Mouse (Mus musculus): Measurements from ENCODE around the gene Cux1. TPM values are rescaled to one million over a fixed set of nuclear protein-coding genes. Genes with fewer than 3 reads are reported as not detected.
A peak's percentile ranks its signal among the peaks of the same experiment; 100 is the strongest.

Cux1 gene
- polyA plus RNA-seq, 1 experiment from 2014 or later, result 109 TPM

GRCm38 (mm10) chr5:136210549-136210948 lies 356.7 kb downstream of the Cux1 start:
- H3K4me1 ChIP-seq (ENCODE audit: control insufficient read depth, insufficient read depth, low read length), result no peaks in the 10 kb centered on the region
- H3K36me3 ChIP-seq (ENCODE audit: control insufficient read depth, insufficient read depth, low read length), result no peaks in the 10 kb centered on the region
- H3K27ac ChIP-seq (ENCODE audit: low read depth, low read length), result no peak overlapping the region
- ATAC-seq (ENCODE audit: insufficient read depth, low FRiP score, low TSS enrichment) (no peak), DNase-seq (ENCODE audit: low spot score) (no peak)
- no peaks in the 10 kb centered on the region for H3K27me3 ChIP-seq (ENCODE audit: control insufficient read depth, insufficient read depth, low read length)
- 82% methylated on average over 5 of the region's 5 CpGs for WGBS
- H3K4me2 ChIP-seq (ENCODE audit: low read depth), result no peak overlapping the region
- no peak overlapping the region for H3K9ac ChIP-seq (ENCODE audit: low read length)
- H3K9me3 ChIP-seq (ENCODE audit: control insufficient read depth, low read length), result no peaks in the 10 kb centered on the region
- H3K4me3 ChIP-seq (ENCODE audit: low read depth, low read length), result no peak overlapping the region

- Histone ChIP-seq H3K36me3 (ENCODE audit: control insufficient read depth, insufficient read depth, low read length) (peaks cover under 1% of the 10 kb centered on the region; the same call in 1 of the 2 replicates), H3K4me1 (ENCODE audit: control insufficient read depth, insufficient read depth, low read length) (peaks cover 6% of the 10 kb centered on the region), H3K4me2 (ENCODE audit: low read depth) (no peak overlapping the region), H3K9ac (ENCODE audit: low read length) (no peak overlapping the region), H3K9me3 (ENCODE audit: control insufficient read depth, low read length) (no peaks in the 10 kb centered on the region), H3K4me3 (ENCODE audit: low read depth, low read length) (no peak overlapping the region), H3K27ac (ENCODE audit: low read depth, low read length) (no peak overlapping the region), H3K27me3 (ENCODE audit: control insufficient read depth, insufficient read depth, low read length) (no peaks in the 10 kb centered on the region)
- DNase-seq (ENCODE audit: low spot score) (peak; percentile 81), ATAC-seq (ENCODE audit: insufficient read depth, low FRiP score, low TSS enrichment) (peak; percentile 40; the same call in 1 of the 2 replicates)
- WGBS, result 30% methylated on average over 7 of the region's 7 CpGs
Observed at GRCm38 (mm10) chr5:136201832-136202231, 365.5 kb downstream of the Cux1 start.

GRCm38 (mm10) chr5:136199526-136199925 lies 367.8 kb downstream of the Cux1 start:
- no peaks in the 10 kb centered on the region for H3K27me3 ChIP-seq (ENCODE audit: control insufficient read depth, insufficient read depth, low read length)
- H3K36me3 ChIP-seq (ENCODE audit: control insufficient read depth, insufficient read depth, low read length), result peaks cover 12% of the 10 kb centered on the region
- H3K27ac ChIP-seq (ENCODE audit: low read depth, low read length), result no peak overlapping the region; the same call in 1 of the 2 replicates
- no peak for ATAC-seq (ENCODE audit: insufficient read depth, low FRiP score, low TSS enrichment)
- no peak for DNase-seq (ENCODE audit: low spot score)
- H3K4me2 ChIP-seq (ENCODE audit: low read depth), result peak overlapping the region; percentile 93
- peak overlapping the region; percentile 97 for H3K4me3 ChIP-seq (ENCODE audit: low read depth, low read length)
- 40% methylated on average over 11 of the region's 11 CpGs for WGBS
- H3K9ac ChIP-seq (ENCODE audit: low read length), result peak overlapping the region; percentile 88
- H3K4me1 ChIP-seq (ENCODE audit: control insufficient read depth, insufficient read depth, low read length), result peaks cover 6% of the 10 kb centered on the region
- H3K9me3 ChIP-seq (ENCODE audit: control insufficient read depth, low read length), result no peaks in the 10 kb centered on the region

- H3K9ac ChIP-seq (ENCODE audit: low read length), result peak within 1 kb of the TSS; percentile 88
- peaks cover 18% of the 10 kb centered on the region for H3K36me3 ChIP-seq (ENCODE audit: control insufficient read depth, insufficient read depth, low read length)
- DNase-seq (ENCODE audit: low spot score) (peak; percentile 98), ATAC-seq (ENCODE audit: insufficient read depth, low FRiP score, low TSS enrichment) (peak; percentile 70)
- no peaks in the 10 kb centered on the region for H3K9me3 ChIP-seq (ENCODE audit: control insufficient read depth, low read length)
- peaks cover 6% of the 10 kb centered on the region for H3K4me1 ChIP-seq (ENCODE audit: control insufficient read depth, insufficient read depth, low read length)
- H3K27ac ChIP-seq (ENCODE audit: low read depth, low read length), result peak within 1 kb of the TSS; percentile 54; the same call in 1 of the 2 replicates
- WGBS, result under 1% methylated on average over 62 of the region's 62 CpGs
- no peaks in the 10 kb centered on the region for H3K27me3 ChIP-seq (ENCODE audit: control insufficient read depth, insufficient read depth, low read length)
- peak within 1 kb of the TSS; percentile 93 for H3K4me2 ChIP-seq (ENCODE audit: low read depth)
- H3K4me3 ChIP-seq (ENCODE audit: low read depth, low read length), result peak within 1 kb of the TSS; percentile 97
Observed at GRCm38 (mm10) chr5:136198474-136199391, 368.6 kb downstream of the Cux1 start, which contains the start of gene Prkrip1. Prkrip1 (minus strand) TSS chr5:136198963.

Small RNAs within 50 kb of the gene (microRNA-seq; reads per million reads assigned to microRNA genes)
- not detected for gene Mir721

Other genes with a start within 250 kb of the Cux1 start
- not detected in 2 replicates for gene Myl10, start 125.7 kb upstream of the Cux1 start, polyA plus RNA-seq (2014; fragmentation: Nextera tagmentation; extraction: Ambion mirVana)